Comparison of ENCODE assay signal across 15 mouse cellular contexts in genomic region chr14:9669766-9670165, GRCm38 (mm10).
DNase-seq lines count a peak whose midpoint lies in the region.
"Had no signal": no experiment of that assay in that cellular context is flagged by ENCODE, and none has a peak within 500 bp of the region (broad histone marks: within the 10 kb centered on the region; RNA-seq: fewer than 3 reads in every experiment).

No protein-coding gene starts in this region.

- peak; percentile 60 for DNase-seq in heart, adult 11 months
- no peak for DNase-seq in heart, adult 9 months (ENCODE audit: low spot score in 2 of 2)
- peak; percentile 88 for DNase-seq in R1 (ENCODE audit: low read depth, low spot score)
- no peak for DNase-seq in thymus, postnatal 4 days
- no peak for DNase-seq in gastrocnemius, postnatal 25 days
- DNase-seq: adrenal gland, postnatal 10 days; adrenal gland, postnatal 25 days; B cell, adult 2 months; cerebellum, adult 11 months; cerebellum, adult 18-20 months; cerebellum, adult 8-10 months; cerebellum, adult 9-11 months; cerebellum, postnatal 14 days; cerebellum, postnatal 36 days; embryo, embryonic 11 days had no signal

Comparison
In these comparisons a context has a peak if more than half of its experiments do, and no peak if none do; other contexts are left out.
1. DNase-seq: peak in heart, adult 11 months (single experiment) and R1 (single experiment); none in heart, adult 9 months (0 of 2), thymus, postnatal 4 days (single experiment) and gastrocnemius, postnatal 25 days (single experiment).